Mouse (Mus musculus) midbrain, embryonic 15.5 days (tissue): ENCODE measurements at regions not wholly inside any gene's neighbourhood (a gene's known extent, or its start where the extent isn't known, plus 50 kb on each side); places are given as distances from the start of the nearest gene placed in this dataset.

Source experiments
- ATAC-seq: fragments of 200-750 bp; cut with Nextera tagmentation; replicated peaks from 2 replicates; pipeline ENCODE4 v1.8.0; 2017; ENCODE audit warnings: moderate TSS enrichment
- H3K27ac ChIP-seq: fragments of 300-500 bp; sonication (generic); 2 replicates; pipeline ENCODE4 v1.5.1; 2015; ENCODE audit warnings: mild to moderate bottlenecking, inconsistent platforms
- H3K27me3 ChIP-seq: fragments of 300-500 bp; sonication (generic); replicated peaks from 2 replicates; pipeline ENCODE4 v1.6.1; 2015; ENCODE audit warnings: inconsistent platforms
- H3K36me3 ChIP-seq: fragments of 300-500 bp; sonication (generic); replicated peaks from 2 replicates; pipeline ENCODE4 v1.6.1; 2015; ENCODE audit warnings: inconsistent platforms
- H3K4me1 ChIP-seq: fragments of 300-500 bp; sonication (generic); 2 replicates; pipeline ENCODE4 v1.6.1; 2015; ENCODE audit warnings: inconsistent platforms
- H3K4me2 ChIP-seq: fragments of 300-500 bp; sonication (generic); 2 replicates; pipeline ENCODE4 v1.6.1; 2015; ENCODE audit warnings: inconsistent platforms, mild to moderate bottlenecking, moderate library complexity
- H3K4me3 ChIP-seq: fragments of 300-500 bp; sonication (generic); 2 replicates; pipeline ENCODE4 v1.5.1; 2015; ENCODE audit warnings: mild to moderate bottlenecking, inconsistent platforms
- H3K9ac ChIP-seq: fragments of 300-500 bp; sonication (generic); 2 replicates; pipeline ENCODE4 v1.6.1; 2015; ENCODE audit warnings: mild to moderate bottlenecking, inconsistent platforms
- H3K9me3 ChIP-seq: fragments of 300-500 bp; sonication (generic); 2 replicates; pipeline ENCODE4 v1.6.1; 2016; ENCODE audit warnings: inconsistent platforms
- WGBS: fragments of 180-500 bp; shearing (Covaris S2); methylation state at CpG from one replicate; pipeline ENCODE4 v1.1.7; 2015; ENCODE audit warnings: mixed read lengths; 5-methylcytosine and 5-hydroxymethylcytosine counted together

GRCm38 (mm10) chr10:20891426-20891825 is 60.9 kb upstream of the Ahi1 start:
- H3K9ac ChIP-seq, result no peak overlapping the region
- H3K4me2 ChIP-seq, result no peak overlapping the region
- no peaks in the 10 kb centered on the region for H3K4me1 ChIP-seq
- 84% methylated on average over 6 of the region's 6 CpGs for WGBS
- H3K9me3 ChIP-seq, result no peaks in the 10 kb centered on the region
- H3K27me3 ChIP-seq, result no peaks in the 10 kb centered on the region
- H3K36me3 ChIP-seq, result no peaks in the 10 kb centered on the region
- no peak overlapping the region for H3K27ac ChIP-seq
- no peak overlapping the region for H3K4me3 ChIP-seq
- no peak for ATAC-seq

- H3K4me1 ChIP-seq, result no peaks in the 10 kb centered on the region
- H3K9me3 ChIP-seq, result no peaks in the 10 kb centered on the region
- no peak overlapping the region for H3K4me3 ChIP-seq
- H3K27ac ChIP-seq, result no peak overlapping the region
- ATAC-seq, result no peak
- H3K9ac ChIP-seq, result no peak overlapping the region
- no peak overlapping the region for H3K4me2 ChIP-seq
- 91% methylated on average over 5 of the region's 5 CpGs for WGBS
- H3K27me3 ChIP-seq, result no peaks in the 10 kb centered on the region
- no peaks in the 10 kb centered on the region for H3K36me3 ChIP-seq
Measured at GRCm38 (mm10) chr10:20883618-20884017, 68.7 kb upstream of the Ahi1 start.

- H3K4me3 ChIP-seq, result no peak overlapping the region
- ATAC-seq, result no peak
- WGBS, result 86% methylated on average over 8 of the region's 8 CpGs
Measured at GRCm38 (mm10) chr10:20882599-20882998, 69.7 kb upstream of the Ahi1 start.

GRCm38 (mm10) chr10:20880251-20880650 is 72.1 kb upstream of the Ahi1 start:
- no peak for ATAC-seq

More at GRCm38 (mm10) chr10:20882599-20882998, 69.7 kb upstream of the Ahi1 start:
- no peaks in the 10 kb centered on the region for H3K9me3 ChIP-seq
- no peak overlapping the region for H3K9ac ChIP-seq
- H3K27me3 ChIP-seq, result no peaks in the 10 kb centered on the region
- no peaks in the 10 kb centered on the region for H3K4me1 ChIP-seq
- H3K4me2 ChIP-seq, result no peak overlapping the region
- H3K36me3 ChIP-seq, result no peaks in the 10 kb centered on the region
- H3K27ac ChIP-seq, result no peak overlapping the region

GRCm38 (mm10) chr10:20879482-20879881 is 72.9 kb upstream of the Ahi1 start:
- H3K27ac ChIP-seq, result no peak overlapping the region
- no peaks in the 10 kb centered on the region for H3K27me3 ChIP-seq
- no peaks in the 10 kb centered on the region for H3K4me1 ChIP-seq
- ATAC-seq, result no peak
- H3K4me2 ChIP-seq, result no peak overlapping the region
- 90% methylated on average over 8 of the region's 8 CpGs for WGBS
- H3K4me3 ChIP-seq, result no peak overlapping the region
- H3K9me3 ChIP-seq, result no peaks in the 10 kb centered on the region
- no peak overlapping the region for H3K9ac ChIP-seq
- no peaks in the 10 kb centered on the region for H3K36me3 ChIP-seq

More at GRCm38 (mm10) chr10:20880251-20880650, 72.1 kb upstream of the Ahi1 start:
- Histone ChIP-seq H3K4me2 (no peak overlapping the region), H3K27me3 (no peaks in the 10 kb centered on the region), H3K4me1 (no peaks in the 10 kb centered on the region), H3K9ac (no peak overlapping the region), H3K4me3 (no peak overlapping the region), H3K36me3 (no peaks in the 10 kb centered on the region), H3K27ac (no peak overlapping the region), H3K9me3 (no peaks in the 10 kb centered on the region)
- WGBS, result 91% methylated on average over 4 of the region's 4 CpGs

GRCm38 (mm10) chr10:20867076-20867475 is 85.3 kb upstream of the Ahi1 start:
- Histone ChIP-seq H3K9me3 (no peaks in the 10 kb centered on the region), H3K4me3 (no peak overlapping the region), H3K4me1 (no peaks in the 10 kb centered on the region), H3K36me3 (no peaks in the 10 kb centered on the region), H3K4me2 (no peak overlapping the region), H3K27me3 (no peaks in the 10 kb centered on the region), H3K9ac (no peak overlapping the region), H3K27ac (no peak overlapping the region)
- ATAC-seq, result no peak
- 89% methylated on average over 12 of the region's 12 CpGs for WGBS

- ATAC-seq, result no peak
- WGBS, result 90% methylated on average over 4 of the region's 4 CpGs
- H3K36me3 ChIP-seq, result no peaks in the 10 kb centered on the region
- no peaks in the 10 kb centered on the region for H3K27me3 ChIP-seq
- no peak overlapping the region for H3K27ac ChIP-seq
- H3K9me3 ChIP-seq, result no peaks in the 10 kb centered on the region
- H3K9ac ChIP-seq, result no peak overlapping the region
- H3K4me3 ChIP-seq, result no peak overlapping the region
- H3K4me2 ChIP-seq, result no peak overlapping the region
- no peaks in the 10 kb centered on the region for H3K4me1 ChIP-seq
Measured at GRCm38 (mm10) chr10:20865031-20865430, 87.3 kb upstream of the Ahi1 start.

GRCm38 (mm10) chr10:20857413-20857812 is 94.9 kb upstream of the Ahi1 start:
- H3K4me1 ChIP-seq, result peaks cover 16% of the 10 kb centered on the region
- no peak for ATAC-seq
- H3K4me3 ChIP-seq, result no peak overlapping the region
- H3K27ac ChIP-seq, result no peak overlapping the region
- H3K9me3 ChIP-seq, result no peaks in the 10 kb centered on the region
- no peaks in the 10 kb centered on the region for H3K36me3 ChIP-seq
- H3K9ac ChIP-seq, result no peak overlapping the region
- H3K27me3 ChIP-seq, result no peaks in the 10 kb centered on the region
- H3K4me2 ChIP-seq, result no peak overlapping the region
- 96% methylated on average over 4 of the region's 4 CpGs for WGBS

GRCm38 (mm10) chr10:20854621-20855363 is 97.6 kb upstream of the Ahi1 start:
- peaks cover 16% of the 10 kb centered on the region for H3K4me1 ChIP-seq
- peak overlapping the region; percentile 75 for H3K27ac ChIP-seq
- no peaks in the 10 kb centered on the region for H3K36me3 ChIP-seq
- H3K9ac ChIP-seq, result no peak overlapping the region
- H3K4me2 ChIP-seq, result peak overlapping the region; percentile 41
- 0 out of 2 replicates have a peak overlapping the region, but pooled peaks have one; percentile 15 for H3K4me3 ChIP-seq
- 20% methylated on average over 14 of the region's 14 CpGs for WGBS
- peak; percentile 95 for ATAC-seq
- no peaks in the 10 kb centered on the region for H3K27me3 ChIP-seq
- H3K9me3 ChIP-seq, result no peaks in the 10 kb centered on the region

GRCm38 (mm10) chr10:20847287-20847686 is 105.1 kb upstream of the Ahi1 start:
- Histone ChIP-seq H3K36me3 (no peaks in the 10 kb centered on the region), H3K27me3 (no peaks in the 10 kb centered on the region), H3K9ac (no peak overlapping the region), H3K27ac (no peak overlapping the region), H3K9me3 (no peaks in the 10 kb centered on the region), H3K4me2 (no peak overlapping the region), H3K4me3 (no peak overlapping the region), H3K4me1 (no peaks in the 10 kb centered on the region)
- no peak for ATAC-seq
- 77% methylated on average over 8 of the region's 8 CpGs for WGBS

- Histone ChIP-seq H3K27me3 (no peaks in the 10 kb centered on the region), H3K4me1 (peaks cover 4% of the 10 kb centered on the region), H3K4me3 (no peak overlapping the region), H3K9me3 (no peaks in the 10 kb centered on the region), H3K27ac (no peak overlapping the region), H3K4me2 (no peak overlapping the region), H3K9ac (no peak overlapping the region), H3K36me3 (no peaks in the 10 kb centered on the region)
- peak; percentile 37; the same call in 1 of the 2 replicates for ATAC-seq
- WGBS, result 43% methylated on average over 3 of the region's 3 CpGs
Measured at GRCm38 (mm10) chr10:20843277-20843676, 109.1 kb upstream of the Ahi1 start.

GRCm38 (mm10) chr10:20842131-20842530 is 110.2 kb upstream of the Ahi1 start:
- no peak overlapping the region for H3K9ac ChIP-seq
- 55% methylated on average over 1 of the region's 1 CpGs for WGBS
- no peak overlapping the region for H3K27ac ChIP-seq
- no peak for ATAC-seq
- no peak overlapping the region for H3K4me2 ChIP-seq
- H3K4me3 ChIP-seq, result no peak overlapping the region
- no peaks in the 10 kb centered on the region for H3K9me3 ChIP-seq
- peaks cover 4% of the 10 kb centered on the region for H3K4me1 ChIP-seq
- no peaks in the 10 kb centered on the region for H3K36me3 ChIP-seq
- no peaks in the 10 kb centered on the region for H3K27me3 ChIP-seq

- no peaks in the 10 kb centered on the region for H3K27me3 ChIP-seq
- no peak for ATAC-seq
- WGBS, result 30% methylated on average over 3 of the region's 3 CpGs
- no peak overlapping the region for H3K9ac ChIP-seq
- no peak overlapping the region for H3K27ac ChIP-seq
- H3K4me1 ChIP-seq, result peaks cover 4% of the 10 kb centered on the region
- no peak overlapping the region for H3K4me3 ChIP-seq
- H3K9me3 ChIP-seq, result no peaks in the 10 kb centered on the region
- H3K36me3 ChIP-seq, result no peaks in the 10 kb centered on the region
- H3K4me2 ChIP-seq, result no peak overlapping the region
Measured at GRCm38 (mm10) chr10:20841430-20842040, 110.8 kb upstream of the Ahi1 start.
